Mouse (Mus musculus) neural tube, embryonic 14.5 days (tissue): ENCODE results near the gene Hoxd13. TPM values are rescaled to one million over a fixed set of nuclear protein-coding genes. Genes with fewer than 3 reads are reported as not detected.

Experiments
- ATAC-seq: fragments of 200-750 bp; cut with Nextera tagmentation; 2 replicates; pipeline ENCODE4 v1.8.0; 2017; ENCODE audit warnings: low read depth, mild to moderate bottlenecking, moderate TSS enrichment, moderate library complexity
- H3K27ac ChIP-seq: fragments of 300-500 bp; sonication (generic); 2 replicates; pipeline ENCODE4 v1.5.1; 2014; ENCODE audit warnings: low read depth, mild to moderate bottlenecking, control low read depth, low read length, moderate library complexity, mixed read lengths
- H3K27me3 ChIP-seq: fragments of 300-500 bp; sonication (generic); 2 replicates; pipeline ENCODE4 v1.6.1; 2014; ENCODE audit warnings: low read length; ENCODE audit not compliant: control insufficient read depth, insufficient read depth
- H3K36me3 ChIP-seq: fragments of 300-500 bp; sonication (generic); 2 replicates; pipeline ENCODE4 v1.6.1; 2014; ENCODE audit warnings: low read length, mixed read lengths; ENCODE audit not compliant: control insufficient read depth, insufficient read depth
- H3K4me1 ChIP-seq: fragments of 300-500 bp; sonication (generic); 2 replicates; pipeline ENCODE4 v1.6.1; 2014; ENCODE audit warnings: low read length; ENCODE audit not compliant: control insufficient read depth, insufficient read depth
- H3K4me2 ChIP-seq: fragments of 300-500 bp; sonication (generic); 2 replicates; pipeline ENCODE4 v1.6.1; 2014; ENCODE audit warnings: mild to moderate bottlenecking, low read depth, low read length, control low read depth
- H3K4me3 ChIP-seq: fragments of 300-500 bp; sonication (generic); 2 replicates; pipeline ENCODE4 v1.5.1; 2014; ENCODE audit warnings: low read depth, low read length, control low read depth, mixed read lengths
- H3K9ac ChIP-seq: fragments of 300-500 bp; sonication (generic); replicated peaks from 2 replicates; pipeline ENCODE4 v1.6.1; 2014; ENCODE audit warnings: low read depth, mild to moderate bottlenecking, control low read depth, low read length, mixed read lengths
- H3K9me3 ChIP-seq: fragments of 300-500 bp; sonication (generic); 2 replicates; pipeline ENCODE4 v1.6.1; 2016; ENCODE audit warnings: low read length; ENCODE audit not compliant: control insufficient read depth
- WGBS: fragments of 180-500 bp; shearing (Covaris S2); extraction: QIAGEN DNeasy Blood & Tissue Kit; methylation state at CpG from one replicate; pipeline ENCODE4 v1.1.7; 2014; 5-methylcytosine and 5-hydroxymethylcytosine counted together
- polyA plus RNA-seq: library from polyadenylated mRNA; unstranded; fragments of >200 nt; fragmentation: Nextera tagmentation; extraction: Ambion mirVana; gene quantifications from 2 replicates; pipeline ENCODE4 v1.2.1, GENCODE M21; 2014

Gene Hoxd13
- polyA plus RNA-seq, 1 experiment from 2014 or later = not detected

GRCm38 (mm10) chr2:74675666-74676282 is 7.7 kb downstream of the Hoxd13 start:
- WGBS = 4% methylated on average over 24 of the region's 24 CpGs
- Histone ChIP-seq H3K36me3 (no peaks in the 10 kb centered on the region), H3K4me1 (0 out of 2 replicates have a peak, but pooled peaks cover 6% of the 10 kb centered on the region), H3K4me3 (no peak overlapping the region), H3K4me2 (peak overlapping the region; percentile 8; the same call in 1 of the 2 replicates), H3K27ac (no peak overlapping the region), H3K9ac (no peak overlapping the region), H3K27me3 (peaks cover 68% of the 10 kb centered on the region), H3K9me3 (no peaks in the 10 kb centered on the region)
- ATAC-seq = no peak

GRCm38 (mm10) chr2:74676376-74677052 is 8.4 kb downstream of the Hoxd13 start:
- H3K4me1 ChIP-seq = 0 out of 2 replicates have a peak, but pooled peaks cover 6% of the 10 kb centered on the region
- no peak overlapping the region for H3K9ac ChIP-seq
- H3K36me3 ChIP-seq = no peaks in the 10 kb centered on the region
- no peak overlapping the region for H3K27ac ChIP-seq
- WGBS = 4% methylated on average over 9 of the region's 9 CpGs
- no peak for ATAC-seq
- no peak overlapping the region for H3K4me3 ChIP-seq
- no peak overlapping the region for H3K4me2 ChIP-seq
- peaks cover 64% of the 10 kb centered on the region for H3K27me3 ChIP-seq
- no peaks in the 10 kb centered on the region for H3K9me3 ChIP-seq

- Histone ChIP-seq H3K9ac (no peak overlapping the region), H3K4me1 (0 out of 2 replicates have a peak, but pooled peaks cover 9% of the 10 kb centered on the region), H3K27me3 (peaks cover 59% of the 10 kb centered on the region), H3K27ac (no peak overlapping the region), H3K4me2 (no peak overlapping the region), H3K36me3 (no peaks in the 10 kb centered on the region), H3K9me3 (no peaks in the 10 kb centered on the region), H3K4me3 (no peak overlapping the region)
- 11% methylated on average over 2 of the region's 2 CpGs for WGBS
- no peak for ATAC-seq
Measured at GRCm38 (mm10) chr2:74677106-74677505, 9.0 kb downstream of the Hoxd13 start.

- peaks cover 53% of the 10 kb centered on the region for H3K27me3 ChIP-seq
- peak within 1 kb of the TSS; percentile 42 for H3K4me3 ChIP-seq
- WGBS = 3% methylated on average over 15 of the region's 15 CpGs
- H3K4me2 ChIP-seq = peak within 1 kb of the TSS; percentile 42
- H3K9ac ChIP-seq = peak within 1 kb of the TSS; percentile 39
- no peaks in the 10 kb centered on the region for H3K36me3 ChIP-seq
- ATAC-seq = no peak
- 0 out of 2 replicates have a peak, but pooled peaks cover 10% of the 10 kb centered on the region for H3K4me1 ChIP-seq
- H3K9me3 ChIP-seq = no peaks in the 10 kb centered on the region
- peak within 1 kb of the TSS; percentile 81 for H3K27ac ChIP-seq
Measured at GRCm38 (mm10) chr2:74678891-74679595, 10.9 kb downstream of the Hoxd13 start, which contains the start of gene Hoxd11. Gene Hoxd11 (plus strand): TSS chr2:74679557.

GRCm38 (mm10) chr2:74679596-74679971 is 11.5 kb downstream of the Hoxd13 start:
- Histone ChIP-seq H3K4me3 (peak overlapping the region; percentile 42), H3K36me3 (no peaks in the 10 kb centered on the region), H3K4me2 (peak overlapping the region; percentile 42), H3K9me3 (no peaks in the 10 kb centered on the region), H3K4me1 (0 out of 2 replicates have a peak, but pooled peaks cover 10% of the 10 kb centered on the region), H3K27ac (peak overlapping the region; percentile 81), H3K9ac (peak overlapping the region; percentile 39), H3K27me3 (peaks cover 53% of the 10 kb centered on the region)
- ATAC-seq = no peak
- 1% methylated on average over 26 of the region's 26 CpGs for WGBS

GRCm38 (mm10) chr2:74679980-74680379 is 11.9 kb downstream of the Hoxd13 start:
- H3K4me1 ChIP-seq = 0 out of 2 replicates have a peak, but pooled peaks cover 10% of the 10 kb centered on the region
- no peaks in the 10 kb centered on the region for H3K36me3 ChIP-seq
- H3K27ac ChIP-seq = peak overlapping the region; percentile 81
- no peak for ATAC-seq
- peak overlapping the region; percentile 42 for H3K4me3 ChIP-seq
- no peaks in the 10 kb centered on the region for H3K9me3 ChIP-seq
- peaks cover 53% of the 10 kb centered on the region for H3K27me3 ChIP-seq
- 0% methylated on average over 23 of the region's 23 CpGs for WGBS
- H3K9ac ChIP-seq = peak overlapping the region; percentile 39
- peak overlapping the region; percentile 42 for H3K4me2 ChIP-seq

- Histone ChIP-seq H3K4me2 (peak overlapping the region; percentile 42), H3K4me1 (0 out of 2 replicates have a peak, but pooled peaks cover 4% of the 10 kb centered on the region), H3K36me3 (no peaks in the 10 kb centered on the region), H3K9me3 (no peaks in the 10 kb centered on the region), H3K4me3 (peak overlapping the region; percentile 42; the same call in 1 of the 2 replicates), H3K27ac (peak overlapping the region; percentile 81), H3K27me3 (peaks cover 59% of the 10 kb centered on the region), H3K9ac (peak overlapping the region; percentile 39; the same call in 1 of the 2 replicates)
- 3% methylated on average over 21 of the region's 21 CpGs for WGBS
- ATAC-seq = no peak
Measured at GRCm38 (mm10) chr2:74680561-74681398, 12.7 kb downstream of the Hoxd13 start.
